Mouse (Mus musculus): ENCODE measurements around the gene Rerg. TPM values are rescaled to one million over a fixed set of nuclear protein-coding genes. Genes with fewer than 3 reads are reported as not detected.

Rerg gene
- total and polyA plus RNA-seq, 3 experiments: 92.5 to 195 (median 190) TPM

GRCm38 (mm10) chr6:137014346-137014745 lies 156.0 kb downstream of the Rerg start:
- DNase-seq: peak; percentile 6

DNA sequence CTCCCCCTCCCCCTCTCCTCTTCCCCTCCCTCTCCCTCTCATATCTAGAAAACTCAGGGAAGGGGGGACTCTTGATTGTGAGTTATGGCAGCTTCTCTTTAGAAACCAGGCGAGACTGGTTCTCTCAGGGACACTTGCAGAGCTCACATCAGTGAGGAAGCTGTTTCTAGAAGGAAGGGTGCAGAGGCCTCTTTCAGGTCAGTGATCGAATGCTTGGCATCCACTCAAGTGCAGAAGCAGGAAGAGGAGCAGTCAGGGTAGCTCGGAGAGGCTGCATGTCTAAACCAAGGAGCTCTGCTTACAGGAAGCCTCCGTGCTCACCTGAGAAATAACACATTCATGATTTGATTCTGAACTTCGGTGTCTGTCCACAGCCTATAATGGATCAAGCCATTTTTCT lies 159.1 kb downstream of the Rerg start:
- DNase-seq: no peak

Other genes starting within 250 kb of the Rerg start
- not detected for gene Erp27, start 248.3 kb downstream of the Rerg start, total RNA-seq (2021)
- gene Erp27, start 248.3 kb downstream of the Rerg start, polyA plus RNA-seq (2012; rRNA removed): not detected in 2 replicates
- 1 to 10 TPM in 1 of 2 experiments, not detected in 1; 1.7 TPM for gene Pde6h, start 246.7 kb downstream of the Rerg start, total RNA-seq (2021)
- not detected in 2 replicates for gene Pde6h, start 246.7 kb downstream of the Rerg start, polyA plus RNA-seq (2012; rRNA removed)
- gene Arhgdib, start 228.6 kb downstream of the Rerg start, total RNA-seq (2021): 10 to 100 TPM; 24.7 to 32.7 TPM
- 10.5 and 12.1 TPM in 2 replicates for gene Arhgdib, start 228.6 kb downstream of the Rerg start, polyA plus RNA-seq (2012; rRNA removed)
- gene Ptpro, start 81.8 kb upstream of the Rerg start, total RNA-seq (2021): 1 to 10 TPM in 1 of 2 experiments, under 1 TPM in 1; 0.89 to 2.3 TPM
- gene Ptpro, start 81.8 kb upstream of the Rerg start, polyA plus RNA-seq (2012; rRNA removed): 0.99 and 1.1 TPM in 2 replicates

Measured in adrenal gland, adult 2 months (tissue).